Mouse (Mus musculus) kidney, adult 2 months (tissue): Measurements from ENCODE around the gene Lrch4.

Experiments used
- CTCF ChIP-seq: fragments of 200-500 bp; conservative IDR thresholded peaks from 2 replicates; pipeline ENCODE4 v1.5.1; 2011; ENCODE audit warnings: low read depth, mild to moderate bottlenecking, control low read depth, low read length, moderate library complexity, mixed read lengths; ENCODE audit not compliant: insufficient read depth, insufficient read length
- POLR2A ChIP-seq: fragments of 200-500 bp; IDR thresholded peaks from one replicate; pipeline ENCODE4 v1.6.1; 2011; ENCODE audit warnings: low read depth, low read length, control low read depth

DNA sequence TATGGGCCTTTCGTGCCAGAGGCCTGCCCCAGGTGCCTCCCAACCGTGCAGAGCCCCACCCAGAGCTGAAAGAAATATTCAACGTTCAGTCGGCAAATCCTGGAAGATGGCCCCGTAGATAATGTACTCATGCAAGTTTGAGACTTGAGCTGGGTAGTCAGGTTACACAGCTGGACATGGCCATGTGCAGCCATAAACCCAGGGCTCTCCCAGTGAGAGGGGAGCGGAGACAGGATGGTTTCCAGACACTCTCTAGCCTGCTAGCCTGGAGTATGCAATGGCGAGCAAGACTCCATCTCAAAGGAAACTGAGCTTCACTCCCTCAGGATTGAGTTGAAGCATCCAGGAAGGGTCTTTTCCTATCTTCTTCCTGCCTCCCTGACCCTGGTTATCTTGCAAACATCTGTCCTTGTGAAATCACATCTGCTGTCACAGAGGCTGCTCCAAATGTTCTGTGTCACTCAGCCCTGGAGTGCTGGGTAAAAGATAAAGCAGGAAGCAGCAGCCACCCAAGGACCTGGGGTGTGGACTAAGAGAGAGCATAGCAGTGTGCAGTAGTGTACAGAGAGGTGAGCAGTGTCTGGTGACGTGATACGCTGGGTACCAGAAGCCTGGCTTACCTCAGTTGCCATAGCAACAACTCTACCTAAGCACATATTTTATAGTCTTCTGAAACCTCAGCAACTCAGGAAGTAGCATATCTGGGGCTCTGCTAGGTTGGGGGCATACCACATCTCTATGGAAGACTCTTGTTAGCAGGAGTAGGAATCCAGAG, 19.1 kb downstream of the Lrch4 start:
- TF ChIP-seq CTCF (no peak), POLR2A (no peak)
